Mouse (Mus musculus) MEL (cell line): ENCODE data around the gene Adam19.

ENCODE experiments used
- CHD1 ChIP-seq: IDR thresholded peaks from 2 replicates; pipeline ENCODE4 v1.6.1; 2012; ENCODE audit warnings: low read depth, mild to moderate bottlenecking, inconsistent platforms, low read length, improper control_type of control experiment
- EP300 ChIP-seq, 2 experiments: IDR thresholded peaks; 2 replicates each; pipeline ENCODE4 v1.6.1; 2011; ENCODE audit warnings: improper control_type of control experiment in 2 of 2, low read length in 2 of 2, low read depth in 1 of 2, mild to moderate bottlenecking in 1 of 2
- GABPA ChIP-seq: IDR thresholded peaks from 2 replicates; pipeline ENCODE4 v1.6.1; 2012; ENCODE audit warnings: low read depth, mild to moderate bottlenecking, inconsistent platforms, low read length, improper control_type of control experiment, moderate library complexity
- GATA1 ChIP-seq: IDR thresholded peaks from 2 replicates; pipeline ENCODE4 v1.6.1; 2011; ENCODE audit warnings: low read depth, low read length, improper control_type of control experiment
- KAT2A ChIP-seq: conservative IDR thresholded peaks from 2 replicates; pipeline ENCODE4 v1.6.1; 2012; ENCODE audit warnings: low read depth, low read length, improper control_type of control experiment, inconsistent platforms
- MAFK ChIP-seq: IDR thresholded peaks from 2 replicates; pipeline ENCODE4 v1.6.1; 2011; ENCODE audit warnings: low read depth, mild to moderate bottlenecking, low read length, improper control_type of control experiment, borderline replicate concordance
- MAZ ChIP-seq: IDR thresholded peaks from 2 replicates; pipeline ENCODE4 v1.6.1; 2012; ENCODE audit warnings: low read depth, mild to moderate bottlenecking, inconsistent platforms, low read length, improper control_type of control experiment
- ZKSCAN1 ChIP-seq: IDR thresholded peaks from 2 replicates; pipeline ENCODE4 v1.6.1; 2012; ENCODE audit warnings: low read depth, mild to moderate bottlenecking, inconsistent platforms, low read length, improper control_type of control experiment, moderate library complexity

- no peak for TF ChIP-seq ZKSCAN1
- no peak for TF ChIP-seq EP300 (IDR thresholded peaks at IDR 0.05; ENCODE audit: low read depth in 1 of 2, low read length in 2 of 2)
- no peak for TF ChIP-seq CHD1
- no peak for TF ChIP-seq KAT2A
- no peak for TF ChIP-seq GATA1
- TF ChIP-seq MAZ = no peak
- TF ChIP-seq MAFK = no peak
- no peak for TF ChIP-seq GABPA
Observed at GRCm38 (mm10) chr11:46032956-46033355, 22.8 kb upstream of the Adam19 start.
